Mouse (Mus musculus) heart, embryonic 15.5 days (tissue): Measurements from ENCODE around the gene Ybx3. TPM values are rescaled to one million over a fixed set of nuclear protein-coding genes. Genes with fewer than 3 reads are reported as not detected.

Source experiments
- ATAC-seq: fragments of 200-750 bp; cut with Nextera tagmentation; replicated peaks from 2 replicates; pipeline ENCODE4 v1.8.0; 2017; ENCODE audit warnings: low read depth, moderate TSS enrichment; ENCODE audit not compliant: insufficient number of reproducible peaks, insufficient read depth, low FRiP score
- H3K27ac ChIP-seq: fragments of 300-500 bp; sonication (generic); 2 replicates; pipeline ENCODE4 v1.5.1; 2015; ENCODE audit warnings: mild to moderate bottlenecking, inconsistent platforms
- H3K27me3 ChIP-seq: fragments of 300-500 bp; sonication (generic); 2 replicates; pipeline ENCODE4 v1.6.1; 2015; ENCODE audit warnings: inconsistent platforms
- H3K36me3 ChIP-seq: fragments of 300-500 bp; sonication (generic); 2 replicates; pipeline ENCODE4 v1.6.1; 2015; ENCODE audit warnings: mild to moderate bottlenecking, inconsistent platforms
- H3K4me1 ChIP-seq: fragments of 300-500 bp; sonication (generic); replicated peaks from 2 replicates; pipeline ENCODE4 v1.6.1; 2015; ENCODE audit warnings: inconsistent platforms
- H3K4me2 ChIP-seq: fragments of 300-500 bp; sonication (generic); 2 replicates; pipeline ENCODE4 v1.6.1; 2015; ENCODE audit warnings: inconsistent platforms, mild to moderate bottlenecking, moderate library complexity
- H3K4me3 ChIP-seq: fragments of 300-500 bp; sonication (generic); 2 replicates; pipeline ENCODE4 v1.5.1; 2015; ENCODE audit warnings: mild to moderate bottlenecking, inconsistent platforms
- H3K9ac ChIP-seq: fragments of 300-500 bp; sonication (generic); 2 replicates; pipeline ENCODE4 v1.6.1; 2015; ENCODE audit warnings: mild to moderate bottlenecking, inconsistent platforms
- H3K9me3 ChIP-seq: fragments of 300-500 bp; sonication (generic); replicated peaks from 2 replicates; pipeline ENCODE4 v1.6.1; 2016; ENCODE audit warnings: inconsistent platforms
- WGBS: fragments of 180-500 bp; shearing (Covaris S2); methylation state at CpG from one replicate; pipeline ENCODE4 v1.1.7; 2015; ENCODE audit warnings: mixed read lengths; 5-methylcytosine and 5-hydroxymethylcytosine counted together
- polyA plus RNA-seq: library from polyadenylated mRNA; unstranded; fragments of >200 nt; fragmentation: Nextera tagmentation; extraction: Ambion mirVana; gene quantifications from 2 replicates; pipeline ENCODE4 v1.2.1, GENCODE M21; 2015

Ybx3 gene
- polyA plus RNA-seq, 1 experiment from 2014 or later: 52.1 TPM

GRCm38 (mm10) chr6:131360693-131361092 is 27.6 kb downstream of the Ybx3 start:
- H3K4me1 ChIP-seq: no peaks in the 10 kb centered on the region
- WGBS: 70% methylated on average over 5 of the region's 5 CpGs
- no peak; the same call in 1 of the 2 replicates for ATAC-seq
- H3K4me3 ChIP-seq: no peak overlapping the region
- H3K27ac ChIP-seq: no peak overlapping the region
- no peak overlapping the region for H3K4me2 ChIP-seq
- H3K36me3 ChIP-seq: peaks cover 22% of the 10 kb centered on the region
- H3K27me3 ChIP-seq: no peaks in the 10 kb centered on the region
- no peak overlapping the region for H3K9ac ChIP-seq
- H3K9me3 ChIP-seq: no peaks in the 10 kb centered on the region

- Histone ChIP-seq H3K27me3 (no peaks in the 10 kb centered on the region), H3K27ac (no peak overlapping the region), H3K4me2 (no peak overlapping the region), H3K4me1 (no peaks in the 10 kb centered on the region), H3K36me3 (peaks cover 12% of the 10 kb centered on the region), H3K9me3 (no peaks in the 10 kb centered on the region), H3K4me3 (no peak overlapping the region), H3K9ac (no peak overlapping the region)
- 62% methylated on average over 2 of the region's 2 CpGs for WGBS
- no peak for ATAC-seq
These were observed 28.7 kb downstream of the Ybx3 start for GRCm38 (mm10) chr6:131359543-131359942.

GRCm38 (mm10) chr6:131354913-131355312 is 33.4 kb downstream of the Ybx3 start:
- Histone ChIP-seq H3K9ac (no peak overlapping the region), H3K27me3 (no peaks in the 10 kb centered on the region), H3K9me3 (no peaks in the 10 kb centered on the region), H3K36me3 (no peaks in the 10 kb centered on the region), H3K4me2 (no peak overlapping the region), H3K27ac (no peak overlapping the region), H3K4me1 (peaks cover 4% of the 10 kb centered on the region), H3K4me3 (no peak overlapping the region)
- ATAC-seq: no peak
- WGBS: 50% methylated on average over 4 of the region's 4 CpGs

- peak within 1 kb of the TSS; percentile 43 for H3K4me3 ChIP-seq
- H3K36me3 ChIP-seq: no peaks in the 10 kb centered on the region
- no peaks in the 10 kb centered on the region for H3K9me3 ChIP-seq
- ATAC-seq: peak; percentile 70
- peaks cover 4% of the 10 kb centered on the region for H3K4me1 ChIP-seq
- no peaks in the 10 kb centered on the region for H3K27me3 ChIP-seq
- 2% methylated on average over 16 of the region's 16 CpGs for WGBS
- H3K27ac ChIP-seq: no peak within 1 kb of the TSS
- peak within 1 kb of the TSS; percentile 67 for H3K4me2 ChIP-seq
- H3K9ac ChIP-seq: no peak within 1 kb of the TSS; the same call in 1 of the 2 replicates
These were observed 34.8 kb downstream of the Ybx3 start, which contains the start of gene Styk1 for GRCm38 (mm10) chr6:131353352-131353919. Gene Styk1 (minus strand): TSS chr6:131353597.

GRCm38 (mm10) chr6:131347026-131347425 is 41.2 kb downstream of the Ybx3 start:
- H3K27ac ChIP-seq: no peak overlapping the region
- no peak overlapping the region for H3K4me3 ChIP-seq
- no peak overlapping the region for H3K4me2 ChIP-seq
- no peaks in the 10 kb centered on the region for H3K27me3 ChIP-seq
- no peak for ATAC-seq
- no peaks in the 10 kb centered on the region for H3K9me3 ChIP-seq
- no peak overlapping the region for H3K9ac ChIP-seq
- H3K36me3 ChIP-seq: no peaks in the 10 kb centered on the region
- WGBS: 60% methylated on average over 2 of the region's 2 CpGs
- no peaks in the 10 kb centered on the region for H3K4me1 ChIP-seq

GRCm38 (mm10) chr6:131344346-131344745 is 43.9 kb downstream of the Ybx3 start:
- no peaks in the 10 kb centered on the region for H3K36me3 ChIP-seq
- no peak overlapping the region for H3K27ac ChIP-seq
- no peak overlapping the region for H3K9ac ChIP-seq
- H3K4me3 ChIP-seq: no peak overlapping the region
- H3K4me2 ChIP-seq: no peak overlapping the region
- no peaks in the 10 kb centered on the region for H3K9me3 ChIP-seq
- no peaks in the 10 kb centered on the region for H3K4me1 ChIP-seq
- 61% methylated on average over 7 of the region's 7 CpGs for WGBS
- no peak for ATAC-seq
- no peaks in the 10 kb centered on the region for H3K27me3 ChIP-seq

GRCm38 (mm10) chr6:131340082-131340481 is 48.2 kb downstream of the Ybx3 start:
- no peak overlapping the region for H3K4me2 ChIP-seq
- no peak overlapping the region for H3K9ac ChIP-seq
- no peaks in the 10 kb centered on the region for H3K27me3 ChIP-seq
- WGBS: 48% methylated on average over 3 of the region's 3 CpGs
- no peak overlapping the region for H3K4me3 ChIP-seq
- ATAC-seq: no peak
- H3K4me1 ChIP-seq: no peaks in the 10 kb centered on the region
- H3K9me3 ChIP-seq: no peaks in the 10 kb centered on the region
- H3K27ac ChIP-seq: no peak overlapping the region
- no peaks in the 10 kb centered on the region for H3K36me3 ChIP-seq

- Histone ChIP-seq H3K27ac (no peak overlapping the region), H3K9ac (no peak overlapping the region), H3K4me3 (no peak overlapping the region), H3K4me2 (no peak overlapping the region), H3K4me1 (no peaks in the 10 kb centered on the region), H3K9me3 (no peaks in the 10 kb centered on the region), H3K36me3 (no peaks in the 10 kb centered on the region), H3K27me3 (no peaks in the 10 kb centered on the region)
- 70% methylated on average over 3 of the region's 3 CpGs for WGBS
- ATAC-seq: no peak
These were observed 49.0 kb downstream of the Ybx3 start for GRCm38 (mm10) chr6:131339309-131339708.

GRCm38 (mm10) chr6:131338787-131339186 is 49.5 kb downstream of the Ybx3 start:
- WGBS: 70% methylated on average over 1 of the region's 1 CpGs
- Histone ChIP-seq H3K4me3 (no peak overlapping the region), H3K27ac (no peak overlapping the region), H3K27me3 (no peaks in the 10 kb centered on the region), H3K9ac (no peak overlapping the region), H3K4me2 (no peak overlapping the region), H3K36me3 (no peaks in the 10 kb centered on the region), H3K4me1 (no peaks in the 10 kb centered on the region), H3K9me3 (no peaks in the 10 kb centered on the region)
- no peak for ATAC-seq

GRCm38 (mm10) chr6:131327076-131327475 is 61.2 kb downstream of the Ybx3 start:
- 91% methylated on average over 2 of the region's 2 CpGs for WGBS
- no peak overlapping the region for H3K27ac ChIP-seq
- no peaks in the 10 kb centered on the region for H3K4me1 ChIP-seq
- no peak overlapping the region for H3K4me3 ChIP-seq
- H3K9ac ChIP-seq: no peak overlapping the region
- no peaks in the 10 kb centered on the region for H3K9me3 ChIP-seq
- H3K27me3 ChIP-seq: no peaks in the 10 kb centered on the region
- no peak for ATAC-seq
- no peak overlapping the region for H3K4me2 ChIP-seq
- H3K36me3 ChIP-seq: no peaks in the 10 kb centered on the region

- no peaks in the 10 kb centered on the region for H3K9me3 ChIP-seq
- ATAC-seq: no peak
- no peak overlapping the region for H3K4me2 ChIP-seq
- H3K9ac ChIP-seq: no peak overlapping the region
- no peaks in the 10 kb centered on the region for H3K4me1 ChIP-seq
- H3K4me3 ChIP-seq: no peak overlapping the region
- H3K36me3 ChIP-seq: no peaks in the 10 kb centered on the region
- H3K27ac ChIP-seq: no peak overlapping the region
- H3K27me3 ChIP-seq: no peaks in the 10 kb centered on the region
- WGBS: 54% methylated on average over 3 of the region's 3 CpGs
These were observed 66.2 kb downstream of the Ybx3 start for GRCm38 (mm10) chr6:131321854-131322639.
